Mouse (Mus musculus) layer of hippocampus, adult 8-10 months (tissue): Measurements from ENCODE around the gene Magi1. TPM values are rescaled to one million over a fixed set of nuclear protein-coding genes. Genes with fewer than 3 reads are reported as not detected.

Experiments used
- DNase-seq, 2 experiments: peaks; one replicate each; pipeline ENCODE4 v3.0.0; 2022; ENCODE audit warnings: low spot score in 2 of 2
- total RNA-seq, 4 experiments: library from RNA; stranded (reverse); gene quantifications; 2 replicates each; pipeline ENCODE4 v1.2.4; 2022

Gene Magi1
- total RNA-seq, 4 experiments from 2014 or later, result 48.5 to 57.3 (median 49.5) TPM

DNA sequence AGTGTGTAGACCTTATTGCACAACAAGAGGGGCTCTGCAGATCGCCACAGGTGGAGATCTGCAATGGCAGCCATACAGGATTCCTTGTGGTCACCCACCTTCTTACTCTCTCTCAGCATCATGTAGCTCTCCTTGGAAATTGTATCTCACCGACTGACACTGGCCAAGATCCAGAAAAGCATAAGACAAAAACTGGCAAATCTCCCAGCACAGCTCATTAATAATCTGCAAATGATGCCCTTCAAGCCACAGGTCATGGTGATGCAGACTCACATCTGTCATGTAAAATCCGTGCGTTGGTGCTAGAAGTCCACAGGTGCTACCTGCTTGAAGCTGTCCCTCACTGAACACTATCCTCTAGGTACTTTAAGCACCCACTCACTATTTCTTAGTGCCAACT lies 448.5 kb downstream of the Magi1 start:
- no peak for DNase-seq

DNA sequence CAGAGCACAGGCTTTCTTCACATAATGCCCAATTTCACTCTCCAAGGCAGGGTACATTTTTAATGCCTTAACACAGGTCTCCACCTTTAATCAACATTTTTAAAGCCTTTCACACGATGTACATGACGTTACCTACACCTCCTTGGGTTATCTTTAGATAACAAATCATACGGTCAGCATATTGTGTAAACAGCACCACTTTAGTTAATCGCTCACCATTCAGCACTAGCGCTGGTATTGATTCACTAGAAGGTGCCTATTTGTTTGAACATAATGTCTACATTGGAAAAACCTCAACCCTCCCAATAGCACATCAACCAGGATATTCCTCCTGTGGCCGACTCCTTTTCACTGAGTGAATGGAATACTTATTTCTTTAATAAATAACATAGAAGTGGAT lies 455.5 kb downstream of the Magi1 start:
- no peak for DNase-seq

DNA sequence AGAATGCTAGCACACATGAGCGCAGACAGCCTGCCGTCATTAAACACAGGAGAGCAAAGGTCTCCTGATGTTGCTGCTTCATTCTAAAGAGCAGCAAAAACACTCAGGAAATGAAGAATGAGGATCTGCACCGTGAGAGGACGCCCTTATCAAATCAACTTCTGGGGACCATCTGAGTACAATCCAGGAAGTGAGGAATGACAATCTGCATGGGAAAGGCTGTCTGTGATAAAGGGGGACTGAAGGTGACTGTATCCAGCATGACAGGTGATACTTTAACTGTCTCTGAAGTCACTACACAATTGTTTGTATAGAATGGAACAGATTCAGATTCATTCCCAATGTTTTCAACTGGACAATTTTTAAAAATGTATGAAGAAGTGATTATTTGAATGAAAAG lies 456.8 kb downstream of the Magi1 start:
- DNase-seq, result no peak

DNA sequence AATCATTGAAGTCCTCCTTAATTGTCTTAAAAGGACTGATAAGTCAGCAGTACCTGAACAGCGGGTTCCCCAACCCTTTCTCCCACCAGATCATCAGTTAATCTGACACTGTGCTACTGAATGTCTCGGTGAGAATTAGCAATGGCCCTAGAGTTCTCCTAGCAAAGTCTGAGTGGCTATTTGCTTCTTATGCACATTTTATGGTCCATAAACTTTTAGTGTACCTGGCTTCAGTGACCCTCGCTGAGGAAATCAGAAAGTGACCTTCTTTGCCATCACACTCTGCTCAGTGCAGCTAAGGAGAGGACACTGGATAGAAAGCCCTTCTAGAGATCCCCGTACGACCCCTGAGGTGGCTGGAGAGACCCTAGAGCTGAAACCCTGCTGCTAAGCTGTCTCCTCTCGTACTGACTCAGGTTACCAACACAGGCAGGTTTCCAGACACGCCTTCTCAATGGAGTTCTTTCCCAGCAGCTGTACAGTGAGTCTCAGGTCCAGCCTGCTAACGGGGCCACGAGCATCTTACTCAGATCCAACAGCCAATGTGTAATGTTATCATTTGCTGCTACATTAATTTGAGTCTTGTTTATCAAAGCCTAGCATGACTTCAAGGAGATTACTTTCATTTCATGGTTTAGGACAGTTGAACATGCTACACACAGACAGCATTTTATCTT lies 461.4 kb downstream of the Magi1 start:
- DNase-seq, result no peak

DNA sequence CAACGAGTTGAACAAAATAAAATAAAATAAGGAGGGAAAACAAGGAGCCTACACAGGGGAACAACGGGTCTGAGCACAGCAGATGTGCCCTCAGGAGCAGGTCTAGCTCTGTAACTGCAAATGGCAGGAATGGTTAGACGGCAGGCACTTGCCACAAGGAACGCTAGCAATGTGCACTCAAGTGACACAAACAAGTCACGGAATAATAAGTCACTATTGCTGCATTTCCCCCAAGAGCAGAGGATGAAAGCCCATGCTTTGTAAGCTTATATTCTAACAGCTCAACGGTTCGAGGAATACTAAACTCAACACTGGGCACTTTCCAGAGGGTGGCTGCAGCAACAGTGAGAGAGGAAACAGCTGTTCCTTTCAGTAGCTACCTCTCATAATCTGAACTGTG lies 462.2 kb downstream of the Magi1 start:
- no peak for DNase-seq

GRCm38 (mm10) chr6:93819888-93820287 lies 463.8 kb downstream of the Magi1 start:
- peak; percentile 78 to 81 for DNase-seq

DNA sequence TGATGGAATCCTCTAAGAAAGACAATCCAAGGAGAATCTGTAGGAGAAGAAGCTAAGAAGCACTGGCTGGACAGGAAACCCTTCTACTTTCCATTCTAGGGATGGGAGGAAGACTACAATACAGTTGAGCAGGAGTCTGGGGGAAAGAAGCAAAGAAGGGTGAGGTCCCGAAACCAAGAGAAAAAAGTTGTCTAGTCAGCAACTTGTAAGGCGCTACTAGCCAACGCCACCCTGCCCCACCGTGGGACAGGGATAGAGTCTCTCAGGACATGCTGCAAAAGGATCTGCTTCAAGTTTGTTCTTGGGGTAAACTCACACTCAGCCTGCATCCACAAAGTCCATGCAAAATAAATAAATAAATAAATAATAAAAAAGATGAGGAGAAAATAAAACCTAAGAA lies 464.4 kb downstream of the Magi1 start:
- no peak for DNase-seq

- no peak for DNase-seq
Measured at GRCm38 (mm10) chr6:93818494-93818893, 465.2 kb downstream of the Magi1 start.

- DNase-seq, result no peak
Measured at GRCm38 (mm10) chr6:93805407-93805936, 478.2 kb downstream of the Magi1 start.

GRCm38 (mm10) chr6:93802390-93802789 lies 481.3 kb downstream of the Magi1 start:
- DNase-seq, result no peak

DNA sequence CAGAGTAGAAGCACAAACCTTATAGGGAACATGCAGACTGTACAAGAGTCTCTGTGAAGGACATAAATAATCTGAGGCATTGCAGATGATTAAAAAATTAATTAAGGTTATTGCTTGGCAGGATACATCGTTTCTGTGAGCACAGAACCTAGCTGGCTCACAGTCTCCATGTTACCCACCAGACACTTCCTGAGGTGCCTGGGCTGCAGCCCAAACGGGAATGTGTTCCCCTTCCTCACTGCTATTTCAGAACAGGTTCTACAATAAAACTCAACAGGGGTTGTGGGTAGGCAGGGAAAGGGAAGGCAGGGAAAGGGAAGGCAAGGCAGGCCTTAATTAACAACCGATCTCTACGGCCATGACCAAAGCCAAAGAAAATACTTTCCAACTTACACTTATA lies 483.3 kb downstream of the Magi1 start:
- DNase-seq, result no peak

DNA sequence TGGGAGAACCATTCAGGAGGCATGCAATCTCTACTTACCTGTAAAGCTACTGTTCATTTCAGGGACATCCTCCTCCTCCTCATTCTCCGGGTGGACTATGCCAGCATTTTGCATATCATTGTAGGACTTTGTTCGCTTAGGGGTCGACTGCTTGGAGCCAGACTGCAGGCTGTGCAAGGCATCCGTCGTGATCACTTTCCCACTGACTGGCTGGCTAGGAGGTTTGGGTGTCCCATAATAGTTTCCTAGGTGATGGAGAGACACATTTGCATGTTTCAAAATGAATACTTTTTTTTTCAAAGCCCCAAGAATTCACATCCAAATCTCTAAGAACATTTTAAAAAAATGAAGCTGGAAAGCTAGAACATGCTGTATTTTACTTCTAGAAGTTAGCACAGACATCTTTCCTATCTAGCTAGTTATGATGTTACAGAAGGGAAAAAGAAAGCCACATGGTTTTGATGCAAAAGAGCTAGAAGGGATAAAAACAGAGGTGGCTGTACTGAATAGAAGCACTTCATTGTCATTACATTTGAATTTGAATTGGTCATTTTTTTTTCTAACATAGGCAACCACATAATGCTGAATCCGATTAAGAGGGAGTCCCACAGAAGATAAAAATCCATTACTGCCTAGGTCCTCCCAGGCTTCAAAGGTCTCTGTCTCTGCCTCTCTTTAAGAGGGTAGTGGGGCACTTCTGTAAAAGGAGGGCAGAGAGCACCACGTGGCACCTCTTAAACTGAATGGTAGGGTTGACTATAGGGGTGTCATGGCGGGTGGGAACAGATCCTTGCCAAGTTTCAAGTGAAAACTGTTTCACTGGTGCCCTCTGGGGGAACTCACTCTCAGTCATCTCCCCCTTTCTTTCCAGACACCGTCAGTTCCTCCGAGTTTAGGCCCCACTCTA lies 491.2 kb downstream of the Magi1 start:
- DNase-seq, result no peak

- DNase-seq, result no peak
Measured at GRCm38 (mm10) chr6:93789721-93790120, 494.0 kb downstream of the Magi1 start.

DNA sequence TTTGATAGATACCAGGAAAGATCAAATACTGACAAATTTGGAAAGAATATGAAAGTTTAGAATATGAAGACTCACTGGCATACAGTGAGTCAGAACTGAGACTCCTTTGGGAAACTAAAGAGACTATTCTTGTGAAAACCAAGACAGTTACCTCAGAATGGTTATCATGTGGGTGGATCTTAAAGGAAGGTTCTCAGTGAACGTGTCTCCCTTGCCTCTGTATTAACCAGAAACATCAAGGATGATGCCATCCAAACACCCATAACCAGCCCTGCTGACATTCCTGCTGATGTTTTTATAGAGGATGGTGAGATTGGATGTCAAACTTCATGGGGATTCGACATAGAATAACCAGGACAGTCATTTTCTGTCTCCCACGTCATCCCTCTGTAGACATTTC lies 496.7 kb downstream of the Magi1 start:
- DNase-seq, result no peak

GRCm38 (mm10) chr6:93786220-93786619 lies 497.5 kb downstream of the Magi1 start:
- DNase-seq, result no peak

GRCm38 (mm10) chr6:93771081-93771480 lies 512.6 kb downstream of the Magi1 start:
- peak in 1 of 2 experiments; percentile 25 for DNase-seq

DNA sequence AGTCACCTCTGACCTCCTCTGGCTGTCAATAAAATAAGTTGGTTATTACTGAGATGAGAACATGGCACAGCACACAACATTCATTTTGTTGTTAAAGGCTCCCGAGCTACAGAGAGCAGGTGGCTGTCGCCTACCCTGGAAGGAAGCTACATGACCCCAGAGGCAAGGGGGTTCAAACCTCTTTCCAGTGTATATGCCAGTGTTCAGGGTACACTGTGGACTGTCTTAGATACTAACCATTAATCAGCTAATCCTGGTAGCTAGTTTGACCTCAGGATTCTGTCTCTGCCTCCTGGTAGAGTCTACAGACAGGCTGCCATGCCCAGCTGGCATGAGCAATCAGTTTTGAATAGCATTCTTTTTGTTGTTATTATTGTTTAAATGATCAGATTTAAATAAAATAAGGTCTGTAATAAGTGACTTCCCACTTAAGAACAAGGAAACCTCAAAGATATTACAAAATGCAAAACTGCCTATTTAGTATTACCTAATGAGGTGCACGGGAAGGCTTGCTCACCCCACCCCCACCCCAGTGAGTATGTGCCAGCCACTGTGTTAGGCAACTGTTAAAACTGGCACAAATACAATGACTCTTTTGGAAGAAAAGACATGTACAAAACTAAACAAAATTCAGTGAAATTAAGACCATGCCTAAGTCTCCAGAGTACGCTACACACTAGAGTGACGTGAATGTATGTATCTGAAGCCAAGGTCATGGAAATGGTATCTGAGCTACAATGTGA lies 513.3 kb downstream of the Magi1 start:
- no peak for DNase-seq

- DNase-seq, result no peak
Measured at GRCm38 (mm10) chr6:93758114-93758513, 525.6 kb downstream of the Magi1 start.

GRCm38 (mm10) chr6:93757353-93758087 lies 526.2 kb downstream of the Magi1 start:
- DNase-seq, result peak; percentile 87 to 91

DNA sequence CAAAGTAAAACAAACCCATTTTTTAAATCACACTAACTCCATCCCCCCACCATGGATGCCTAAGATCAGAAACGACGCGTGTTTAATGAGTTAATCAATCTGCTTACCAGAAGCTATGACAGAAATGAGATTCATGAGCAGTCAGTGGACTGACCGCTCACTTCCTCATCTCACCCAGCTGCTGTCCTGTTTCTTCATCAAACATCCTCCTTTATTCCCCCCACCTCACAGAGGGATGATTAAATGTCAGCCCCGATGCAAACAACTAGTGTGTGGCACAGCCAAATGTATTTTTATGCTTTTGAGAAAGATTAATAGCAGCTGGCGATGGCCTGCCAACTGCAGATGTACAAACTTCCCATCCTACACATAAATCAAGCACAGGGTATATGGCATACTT lies 540.6 kb downstream of the Magi1 start:
- no peak for DNase-seq

DNA sequence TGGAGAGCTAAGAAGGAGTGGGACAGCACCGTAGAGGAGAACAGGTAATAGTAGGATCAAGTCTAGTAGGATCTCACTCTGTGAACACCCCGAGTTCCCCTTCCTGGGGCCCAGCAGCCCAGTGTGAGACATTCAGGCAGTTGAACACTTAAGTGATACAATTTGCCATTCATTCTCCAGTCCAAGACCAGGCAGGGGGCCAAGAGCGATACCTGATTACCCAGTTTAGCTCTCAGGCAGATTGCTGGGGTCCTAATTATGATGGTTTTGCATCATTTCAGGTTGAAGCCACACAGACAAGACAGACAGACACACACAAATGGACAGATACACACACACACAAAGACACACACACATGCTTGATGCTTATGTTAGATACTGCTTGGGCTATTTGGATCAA lies 543.9 kb downstream of the Magi1 start:
- DNase-seq, result no peak
